Mouse (Mus musculus) cerebellum, adult 18-20 months (tissue): ENCODE results near the gene Snrpa.

Source experiments
- DNase-seq, 2 experiments: peaks; one replicate each; pipeline ENCODE4 v3.0.0; 2021

Gene Snrpa

GRCm38 (mm10) chr7:27198355-27198754, 2.3 kb upstream of the Snrpa start:
- no peak for DNase-seq

DNA sequence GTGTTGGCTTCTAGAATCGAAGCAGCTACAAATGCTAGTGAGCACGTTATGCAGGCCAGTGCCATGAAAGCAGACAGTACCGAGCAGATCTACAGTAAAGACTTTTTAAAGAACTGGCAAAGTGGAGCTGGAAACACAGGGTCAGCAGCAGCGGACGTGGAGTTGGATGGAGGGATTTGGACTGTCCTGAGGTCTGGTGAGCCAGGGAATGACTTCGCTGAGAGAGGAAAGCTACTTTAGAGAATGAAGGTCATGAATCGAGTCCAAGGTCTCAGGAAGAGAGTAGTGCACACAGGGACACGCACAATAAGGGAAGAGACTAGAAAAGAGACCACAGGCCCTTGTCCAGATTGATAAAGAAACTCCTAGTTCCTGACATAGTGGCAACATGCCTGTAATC, 1.6 kb upstream of the Snrpa start:
- no peak for DNase-seq

GRCm38 (mm10) chr7:27197136-27197535, 1.1 kb upstream of the Snrpa start:
- no peak for DNase-seq

DNA sequence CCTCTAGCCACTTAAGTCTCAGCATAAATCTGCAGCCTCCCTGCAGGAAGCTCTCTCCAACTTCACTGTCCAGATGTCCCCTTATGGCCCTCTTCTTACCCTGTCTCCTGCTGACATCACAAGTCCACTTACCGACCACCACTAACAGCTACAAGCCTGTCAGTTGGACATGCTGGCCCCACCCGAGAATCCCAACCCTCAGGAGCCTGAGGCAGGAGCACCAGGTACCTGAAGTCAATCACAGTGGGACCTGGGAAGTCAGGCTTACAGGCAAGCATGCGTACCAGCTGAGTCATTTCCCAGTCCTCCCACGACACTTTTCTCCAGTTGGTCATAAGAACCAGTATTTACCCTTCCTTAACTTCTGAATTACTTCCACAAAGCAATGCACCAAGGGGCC, 2.3 kb downstream of the Snrpa start:
- no peak for DNase-seq

GRCm38 (mm10) chr7:27192434-27192833, 3.6 kb downstream of the Snrpa start:
- DNase-seq = no peak

- DNase-seq = no peak
Measured at GRCm38 (mm10) chr7:27189271-27189931, 6.7 kb downstream of the Snrpa start.

- no peak for DNase-seq
Measured at GRCm38 (mm10) chr7:27185986-27186385, 10.1 kb downstream of the Snrpa start.

DNA sequence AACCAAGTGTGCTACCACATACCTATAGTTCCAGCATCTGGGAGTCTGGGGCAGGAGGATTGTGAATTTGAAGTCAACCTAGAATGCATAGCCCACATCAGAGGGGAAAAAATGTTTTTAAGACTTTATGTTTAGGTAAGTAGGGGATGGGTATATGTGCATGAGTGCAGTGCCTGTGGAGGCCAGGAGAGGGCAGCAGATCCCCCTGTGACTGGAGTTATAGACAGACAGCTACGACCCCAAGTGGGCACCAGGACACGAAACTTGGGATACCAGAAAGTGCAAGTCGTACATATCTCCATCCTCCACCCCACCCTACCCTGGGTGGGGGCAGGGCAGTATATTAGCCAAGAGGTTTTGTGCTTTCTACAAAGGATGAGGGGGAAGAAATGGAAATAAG, 11.1 kb downstream of the Snrpa start:
- DNase-seq = no peak

DNA sequence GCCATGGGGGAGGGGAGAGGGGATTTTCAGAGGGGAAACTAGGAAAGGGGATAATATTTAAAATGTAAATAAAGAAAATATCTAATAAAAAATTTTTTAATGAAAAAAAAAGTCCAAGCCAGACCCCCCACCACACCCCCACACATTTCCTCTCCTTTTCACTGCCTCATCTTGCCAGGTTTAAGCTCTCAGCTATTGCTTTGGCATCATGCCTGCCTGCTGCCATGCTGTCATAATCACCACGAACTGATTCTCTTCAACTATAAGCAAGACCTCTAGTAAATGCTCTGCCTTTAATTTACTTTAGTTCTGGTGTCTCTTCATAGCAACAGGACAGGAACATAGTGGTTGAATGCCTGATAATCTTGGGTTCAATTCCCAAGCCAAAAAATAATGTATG, 13.6 kb downstream of the Snrpa start:
- DNase-seq = no peak

DNA sequence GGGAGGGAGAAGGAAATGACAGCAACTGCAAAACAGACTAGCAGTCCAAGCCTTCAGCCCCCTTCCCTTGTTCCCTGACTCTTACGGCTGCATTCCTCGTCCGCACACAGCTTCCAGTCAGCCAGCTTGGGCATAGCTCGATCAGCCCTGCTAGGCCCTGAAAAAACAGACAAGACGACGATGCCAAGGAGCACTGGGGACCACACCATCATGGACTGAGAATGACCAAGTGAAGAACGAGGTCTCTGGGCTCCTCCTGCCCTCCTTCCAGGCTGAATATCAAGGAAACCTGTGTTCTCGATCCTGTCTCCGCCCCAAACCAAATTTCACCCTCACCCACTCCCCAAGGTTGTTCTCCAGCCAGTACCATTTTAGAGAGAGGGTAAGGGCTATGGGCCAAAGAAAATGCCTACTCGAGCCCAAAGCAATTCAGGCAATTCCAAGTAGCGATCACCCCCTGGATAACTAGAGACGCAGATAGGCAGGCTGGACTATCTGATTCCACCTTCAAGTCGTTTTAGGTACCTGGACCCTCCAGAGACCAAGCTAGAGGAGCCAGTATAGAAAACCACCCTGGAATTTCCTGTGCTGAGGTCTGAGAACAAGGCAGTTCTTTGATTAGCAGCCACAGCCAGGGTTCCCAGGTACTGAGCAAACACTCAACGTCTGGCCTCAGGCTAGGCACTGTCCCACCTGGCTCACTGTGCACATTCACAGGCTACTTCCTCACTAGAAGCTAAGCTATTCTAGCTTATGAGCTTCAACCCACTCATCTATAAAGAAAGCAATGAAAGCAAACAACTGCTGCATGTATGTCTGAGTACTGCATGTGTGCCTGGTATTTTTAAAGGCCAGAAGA, 15.0 kb downstream of the Snrpa start, which contains the start of the genes Gm21983 and Mia:
Gm21983 (minus strand) TSS at position 250 of the 859 bp plus-strand sequence.
Mia (minus strand) TSS at position 321 of the 859 bp plus-strand sequence.
- no peak for DNase-seq

DNA sequence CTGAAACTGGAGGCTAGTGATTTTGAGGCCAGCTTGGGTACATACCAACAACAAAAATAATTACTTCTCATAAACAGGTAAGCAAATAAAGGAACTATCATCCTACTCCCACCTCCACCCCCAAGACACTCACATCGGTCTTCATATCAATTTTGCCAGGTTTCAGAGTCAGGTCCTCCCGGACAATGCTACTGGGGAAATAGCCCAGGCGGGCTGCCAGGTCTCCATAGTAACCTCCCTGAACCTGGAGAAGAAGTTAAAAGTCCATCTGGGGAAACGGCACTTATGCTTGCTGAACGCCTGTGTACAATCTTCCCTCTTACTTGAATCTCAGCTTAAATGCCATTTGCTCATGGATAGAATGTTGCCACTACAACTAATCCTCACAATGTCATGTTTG, 16.0 kb downstream of the Snrpa start:
- no peak for DNase-seq

GRCm38 (mm10) chr7:27179217-27179918, 16.7 kb downstream of the Snrpa start:
- no peak for DNase-seq

GRCm38 (mm10) chr7:27178324-27179216, 17.5 kb downstream of the Snrpa start, which contains the start of gene Rab4b:
Gene Rab4b (minus strand): TSS chr7:27178896.
- DNase-seq = peak; percentile 99 to 100

DNA sequence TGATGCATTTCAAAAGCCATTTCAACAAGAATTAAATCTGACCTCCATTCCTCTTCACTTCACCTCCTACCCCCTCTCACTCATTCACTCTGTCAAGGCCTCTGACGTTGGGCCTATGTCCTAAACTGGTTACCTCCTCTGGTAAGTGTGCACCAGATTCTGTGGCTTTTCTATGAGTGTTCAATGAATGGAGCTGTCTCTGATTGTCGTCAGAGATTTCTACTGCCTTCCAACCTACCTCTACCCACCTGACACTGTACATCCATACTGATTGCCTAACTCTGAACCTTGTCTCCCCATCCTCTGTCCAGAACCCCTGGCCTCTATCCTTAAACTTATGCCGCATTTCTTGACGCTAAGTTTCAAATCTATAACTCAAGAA, 18.1 kb downstream of the Snrpa start:
- no peak for DNase-seq

GRCm38 (mm10) chr7:27174896-27175295, 21.2 kb downstream of the Snrpa start:
- no peak for DNase-seq

- DNase-seq = no peak
Measured at GRCm38 (mm10) chr7:27174496-27174895, 21.6 kb downstream of the Snrpa start.

DNA sequence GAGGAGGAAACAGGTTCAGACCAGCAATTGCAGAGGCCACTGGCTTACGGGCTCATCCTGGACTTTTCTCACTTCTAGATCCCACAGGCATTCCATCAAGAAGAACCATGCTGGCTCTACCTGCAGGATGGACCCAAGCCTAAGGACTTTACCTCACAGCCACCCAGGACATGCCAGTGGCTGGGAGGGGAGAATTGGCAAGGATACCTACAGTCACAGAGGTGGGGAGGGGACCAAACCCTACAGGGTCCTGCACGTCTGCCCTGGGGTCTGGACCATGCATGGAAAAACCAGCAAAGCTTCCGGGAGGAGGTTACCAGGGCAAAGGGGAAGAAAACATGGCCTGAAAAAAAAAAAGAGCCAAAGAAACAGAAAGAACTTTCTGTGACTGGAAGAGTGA, 25.1 kb downstream of the Snrpa start:
- DNase-seq = no peak

DNA sequence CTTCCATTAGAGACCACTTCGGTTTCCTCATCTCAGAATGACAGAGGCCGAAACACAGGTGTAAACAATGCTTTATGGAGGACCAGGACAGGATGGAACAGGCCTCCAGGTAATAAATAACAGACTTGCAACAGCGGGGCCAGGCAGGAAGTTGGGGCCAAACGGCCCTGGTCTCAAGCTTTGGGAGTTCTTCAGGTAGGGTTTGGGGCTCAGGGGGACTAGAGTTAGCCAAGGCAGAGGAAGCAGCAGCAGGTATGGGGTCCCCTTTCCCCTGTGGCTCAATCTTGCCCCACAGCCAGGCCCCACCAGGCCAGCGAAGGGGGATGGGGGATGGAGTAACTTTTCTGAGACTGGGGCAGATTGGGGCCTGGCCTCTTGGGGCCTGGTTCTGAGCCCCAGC, 27.7 kb downstream of the Snrpa start:
- no peak for DNase-seq

DNA sequence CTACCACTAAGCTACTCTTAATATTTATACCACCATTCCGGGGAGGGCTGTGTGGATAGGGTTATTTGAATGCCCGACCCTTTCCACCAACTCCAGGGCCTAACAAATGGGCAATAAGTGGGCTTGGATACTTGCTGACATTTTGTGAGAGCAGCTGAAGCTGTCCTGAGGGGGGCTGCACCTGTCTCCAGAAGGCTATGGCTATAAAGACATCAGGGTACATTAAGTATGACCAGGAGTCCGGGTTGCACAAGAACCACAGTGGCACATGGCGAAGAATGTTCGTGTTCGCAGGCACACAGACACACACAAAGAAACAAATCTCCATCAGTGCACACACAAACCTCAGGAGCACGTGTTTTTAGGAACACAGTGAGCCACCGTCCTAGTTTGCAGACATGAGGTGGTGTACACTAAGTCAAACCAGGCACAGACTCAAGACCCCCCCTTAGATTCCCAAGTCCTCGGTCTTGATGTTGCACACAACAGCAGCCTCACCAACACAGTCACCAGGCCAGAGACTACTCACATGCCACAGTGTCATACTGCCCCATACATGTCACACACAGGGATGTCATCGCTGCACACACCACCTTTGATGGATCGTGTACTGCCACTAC, 28.5 kb downstream of the Snrpa start:
- no peak for DNase-seq

- DNase-seq = peak; percentile 93 to 97
Measured at GRCm38 (mm10) chr7:27166614-27167474, 29.2 kb downstream of the Snrpa start, which contains the start of gene Egln2. Gene Egln2 (minus strand): TSS chr7:27166802.

DNA sequence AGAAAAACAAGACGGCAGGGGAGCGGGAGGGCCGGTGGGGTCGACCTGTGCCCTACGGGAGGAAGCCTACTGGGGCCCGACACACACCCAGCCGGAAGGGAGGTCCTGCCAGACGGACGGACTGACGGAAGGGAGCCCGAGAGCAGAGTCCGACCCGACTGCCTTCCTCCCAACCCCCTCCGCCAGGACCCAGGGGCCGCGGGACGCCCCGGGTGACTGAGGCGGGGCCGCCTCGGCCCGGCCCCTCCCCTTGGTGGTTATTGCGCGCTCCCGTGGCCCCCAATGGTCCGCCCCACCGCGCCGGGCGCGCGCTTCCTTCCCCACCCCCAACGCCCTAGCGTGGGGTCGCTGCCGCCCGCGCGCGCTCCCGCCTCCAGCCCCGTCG, 29.9 kb downstream of the Snrpa start:
- DNase-seq = peak; percentile 74 to 86
